Mouse (Mus musculus) stomach, embryonic 16.5 days (tissue): ENCODE results near the gene Msh2. TPM values are rescaled to one million over a fixed set of nuclear protein-coding genes. Genes with fewer than 3 reads are reported as not detected.

Experiments
- ATAC-seq: fragments of 200-750 bp; cut with Nextera tagmentation; 2 replicates; pipeline ENCODE4 v1.8.0; 2017; ENCODE audit warnings: moderate number of reproducible peaks, moderate TSS enrichment; ENCODE audit not compliant: insufficient read depth, low FRiP score
- H3K27ac ChIP-seq: fragments of 300-500 bp; sonication (generic); 2 replicates; pipeline ENCODE4 v1.5.1; 2014; ENCODE audit warnings: low read length
- H3K27me3 ChIP-seq: fragments of 300-500 bp; sonication (generic); 2 replicates; pipeline ENCODE4 v1.6.1; 2014; ENCODE audit warnings: low read length, control low read depth, mixed read lengths; ENCODE audit not compliant: control insufficient read depth, insufficient read depth
- H3K36me3 ChIP-seq: fragments of 300-500 bp; sonication (generic); 2 replicates; pipeline ENCODE4 v1.6.1; 2014; ENCODE audit warnings: low read length; ENCODE audit not compliant: control insufficient read depth, insufficient read depth
- H3K4me1 ChIP-seq: fragments of 300-500 bp; sonication (generic); 2 replicates; pipeline ENCODE4 v1.6.1; 2014; ENCODE audit warnings: low read length, control low read depth, mixed read lengths; ENCODE audit not compliant: control insufficient read depth, insufficient read depth
- H3K4me2 ChIP-seq: fragments of 300-500 bp; sonication (generic); 2 replicates; pipeline ENCODE4 v1.6.1; 2014; ENCODE audit warnings: low read depth, low read length, mixed read lengths
- H3K4me3 ChIP-seq: fragments of 300-500 bp; sonication (generic); replicated peaks from 2 replicates; pipeline ENCODE4 v1.5.1; 2014; ENCODE audit warnings: mild to moderate bottlenecking, low read length
- H3K9ac ChIP-seq: fragments of 300-500 bp; sonication (generic); 2 replicates; pipeline ENCODE4 v1.6.1; 2014; ENCODE audit warnings: low read length
- H3K9me3 ChIP-seq: fragments of 300-500 bp; sonication (generic); replicated peaks from 2 replicates; pipeline ENCODE4 v1.6.1; 2016; ENCODE audit warnings: low read length, control low read depth; ENCODE audit not compliant: control insufficient read depth
- WGBS: fragments of 180-500 bp; shearing (Covaris S2); extraction: QIAGEN DNeasy Blood & Tissue Kit; methylation state at CpG from one replicate; pipeline ENCODE4 v1.1.7; 2014; 5-methylcytosine and 5-hydroxymethylcytosine counted together
- polyA plus RNA-seq: library from polyadenylated mRNA; unstranded; fragments of >200 nt; fragmentation: Nextera tagmentation; extraction: Ambion mirVana; gene quantifications from 2 replicates; pipeline ENCODE4 v1.2.1, GENCODE M21; 2015

The Msh2 gene
- polyA plus RNA-seq, 1 experiment from 2014 or later, result 62.8 TPM

GRCm38 (mm10) chr17:87737144-87737543 lies 65.0 kb downstream of the Msh2 start:
- Histone ChIP-seq H3K9me3 (no peaks in the 10 kb centered on the region), H3K27me3 (no peaks in the 10 kb centered on the region), H3K4me2 (no peak overlapping the region), H3K36me3 (no peaks in the 10 kb centered on the region), H3K27ac (no peak overlapping the region), H3K4me1 (no peaks in the 10 kb centered on the region), H3K4me3 (no peak overlapping the region), H3K9ac (no peak overlapping the region)
- WGBS, result 74% methylated on average over 3 of the region's 3 CpGs
- no peak for ATAC-seq

GRCm38 (mm10) chr17:87739835-87740234 lies 67.7 kb downstream of the Msh2 start:
- Histone ChIP-seq H3K4me3 (no peak overlapping the region), H3K4me1 (no peaks in the 10 kb centered on the region), H3K9me3 (no peaks in the 10 kb centered on the region), H3K9ac (no peak overlapping the region), H3K36me3 (no peaks in the 10 kb centered on the region), H3K27me3 (peaks cover 8% of the 10 kb centered on the region), H3K4me2 (no peak overlapping the region), H3K27ac (no peak overlapping the region)
- 41% methylated on average over 1 of the region's 1 CpGs for WGBS
- ATAC-seq, result no peak

GRCm38 (mm10) chr17:87744985-87745925 lies 73.1 kb downstream of the Msh2 start:
- ATAC-seq, result no peak
- 12% methylated on average over 32 of the region's 32 CpGs for WGBS
- Histone ChIP-seq H3K9me3 (0 out of 2 replicates have a peak, but pooled peaks cover 3% of the 10 kb centered on the region), H3K27ac (no peak overlapping the region), H3K36me3 (no peaks in the 10 kb centered on the region), H3K4me2 (peak overlapping the region; percentile 77), H3K9ac (peak overlapping the region; percentile 7), H3K4me3 (peak overlapping the region; percentile 53), H3K27me3 (peaks cover 43% of the 10 kb centered on the region), H3K4me1 (peaks cover 10% of the 10 kb centered on the region; the same call in 1 of the 2 replicates)

GRCm38 (mm10) chr17:87745926-87746888 lies 74.1 kb downstream of the Msh2 start:
- no peaks in the 10 kb centered on the region for H3K36me3 ChIP-seq
- H3K9ac ChIP-seq, result peak overlapping the region; percentile 7
- H3K27ac ChIP-seq, result no peak overlapping the region
- peak; percentile 78 for ATAC-seq
- peaks cover 43% of the 10 kb centered on the region for H3K27me3 ChIP-seq
- 0 out of 2 replicates have a peak, but pooled peaks cover 3% of the 10 kb centered on the region for H3K9me3 ChIP-seq
- peak overlapping the region; percentile 53 for H3K4me3 ChIP-seq
- peak overlapping the region; percentile 77 for H3K4me2 ChIP-seq
- WGBS, result 3% methylated on average over 101 of the region's 101 CpGs
- H3K4me1 ChIP-seq, result peaks cover 10% of the 10 kb centered on the region; the same call in 1 of the 2 replicates

- H3K4me2 ChIP-seq, result no peak overlapping the region
- no peak overlapping the region for H3K9ac ChIP-seq
- no peak for ATAC-seq
- 75% methylated on average over 4 of the region's 4 CpGs for WGBS
- H3K36me3 ChIP-seq, result no peaks in the 10 kb centered on the region
- no peak overlapping the region for H3K27ac ChIP-seq
- no peak overlapping the region for H3K4me3 ChIP-seq
- no peaks in the 10 kb centered on the region for H3K27me3 ChIP-seq
- H3K9me3 ChIP-seq, result no peaks in the 10 kb centered on the region
- H3K4me1 ChIP-seq, result no peaks in the 10 kb centered on the region
Measured at GRCm38 (mm10) chr17:87760315-87760714, 88.2 kb downstream of the Msh2 start.

GRCm38 (mm10) chr17:87763146-87763545 lies 91.0 kb downstream of the Msh2 start:
- 53% methylated on average over 7 of the region's 7 CpGs for WGBS
- Histone ChIP-seq H3K4me1 (no peaks in the 10 kb centered on the region), H3K36me3 (no peaks in the 10 kb centered on the region), H3K27ac (no peak overlapping the region), H3K4me2 (no peak overlapping the region), H3K4me3 (no peak overlapping the region), H3K9me3 (no peaks in the 10 kb centered on the region), H3K9ac (no peak overlapping the region), H3K27me3 (no peaks in the 10 kb centered on the region)
- no peak for ATAC-seq

- ATAC-seq, result no peak
- Histone ChIP-seq H3K27me3 (no peaks in the 10 kb centered on the region), H3K9ac (no peak overlapping the region), H3K4me2 (no peak overlapping the region), H3K4me3 (no peak overlapping the region), H3K4me1 (no peaks in the 10 kb centered on the region), H3K9me3 (no peaks in the 10 kb centered on the region), H3K36me3 (no peaks in the 10 kb centered on the region), H3K27ac (no peak overlapping the region)
- 91% methylated on average over 11 of the region's 11 CpGs for WGBS
Measured at GRCm38 (mm10) chr17:87765031-87765430, 92.9 kb downstream of the Msh2 start.

GRCm38 (mm10) chr17:87766888-87767287 lies 94.8 kb downstream of the Msh2 start:
- WGBS, result 86% methylated on average over 6 of the region's 6 CpGs

More at GRCm38 (mm10) chr17:87766888-87767287, 94.8 kb downstream of the Msh2 start:
- no peak for ATAC-seq
- Histone ChIP-seq H3K9ac (no peak overlapping the region), H3K36me3 (no peaks in the 10 kb centered on the region), H3K4me3 (no peak overlapping the region), H3K27me3 (no peaks in the 10 kb centered on the region), H3K4me2 (no peak overlapping the region), H3K4me1 (no peaks in the 10 kb centered on the region), H3K9me3 (no peaks in the 10 kb centered on the region), H3K27ac (no peak overlapping the region)
